Mouse (Mus musculus): ENCODE data around the gene Tdrd3. TPM values are rescaled to one million over a fixed set of nuclear protein-coding genes. Genes with fewer than 3 reads are reported as not detected.

Gene Tdrd3
- polyA plus RNA-seq, 1 experiment from 2014 or later = 37.0 TPM

DNA sequence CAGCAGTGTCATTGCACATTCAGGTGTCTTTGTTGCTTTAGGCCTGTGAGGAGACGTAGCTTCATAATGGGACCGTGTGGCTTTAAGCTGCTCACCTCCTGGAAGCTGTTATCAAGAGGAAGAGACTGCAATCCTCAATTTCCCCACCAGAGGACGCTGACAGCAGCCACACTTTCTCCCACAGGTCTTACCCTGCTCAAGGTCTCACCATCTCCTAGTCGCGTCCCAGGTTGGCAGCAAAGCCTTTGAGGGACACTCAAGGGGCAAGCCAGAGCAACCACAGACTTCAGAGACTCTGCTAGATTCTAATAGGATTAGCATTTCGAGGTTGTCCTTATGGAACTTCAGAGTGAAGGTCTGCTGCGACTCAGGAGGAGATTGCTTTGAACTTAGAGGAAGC lies 149.8 kb downstream of the Tdrd3 start:
- peak; percentile 13 for DNase-seq (ENCODE audit: low spot score)
- Histone ChIP-seq H3K4me3 (ENCODE audit: low read depth, low read length) (no peak overlapping the region), H3K36me3 (ENCODE audit: control insufficient read depth, insufficient read depth, low read length) (no peaks in the 10 kb centered on the region), H3K27me3 (replicated peaks; ENCODE audit: control insufficient read depth, insufficient read depth, low read length) (no peaks in the 10 kb centered on the region), H3K9ac (ENCODE audit: low read depth, low read length) (no peak overlapping the region), H3K4me2 (ENCODE audit: low read depth, low read length) (no peak overlapping the region), H3K9me3 (ENCODE audit: control insufficient read depth, low read length) (no peaks in the 10 kb centered on the region), H3K4me1 (ENCODE audit: control insufficient read depth, insufficient read depth, low read length) (peaks cover 12% of the 10 kb centered on the region; the same call in 1 of the 2 replicates), H3K27ac (replicated peaks; ENCODE audit: low read depth, low read length) (no peak overlapping the region)
- WGBS = 25% methylated on average over 7 of the region's 7 CpGs
- ATAC-seq (ENCODE audit: low read depth) = no peak

DNA sequence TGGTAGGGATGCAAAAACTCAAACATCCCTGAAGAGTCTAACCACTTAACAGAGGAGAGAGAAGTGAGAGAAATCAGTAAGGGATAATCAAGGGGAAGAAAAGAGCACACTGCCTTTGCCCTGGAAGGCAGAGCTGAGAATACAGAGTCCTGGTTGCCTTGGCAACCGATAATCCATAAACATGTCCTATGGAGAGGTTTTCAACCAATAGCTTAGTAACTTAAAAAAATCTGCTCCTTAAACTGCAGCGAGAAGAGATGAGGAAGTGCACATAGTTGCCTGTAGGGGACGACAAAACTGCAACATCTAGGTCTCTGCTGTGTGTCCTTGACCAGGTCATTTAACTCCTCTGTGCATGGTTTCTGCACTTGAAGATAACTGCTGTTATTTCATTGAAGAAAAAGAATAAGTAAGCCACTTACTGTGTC lies 150.6 kb downstream of the Tdrd3 start:
- Histone ChIP-seq H3K27ac (replicated peaks; ENCODE audit: low read depth, low read length) (no peak overlapping the region), H3K9me3 (ENCODE audit: control insufficient read depth, low read length) (no peaks in the 10 kb centered on the region), H3K27me3 (replicated peaks; ENCODE audit: control insufficient read depth, insufficient read depth, low read length) (no peaks in the 10 kb centered on the region), H3K9ac (ENCODE audit: low read depth, low read length) (no peak overlapping the region), H3K4me3 (ENCODE audit: low read depth, low read length) (no peak overlapping the region), H3K4me1 (ENCODE audit: control insufficient read depth, insufficient read depth, low read length) (peaks cover 12% of the 10 kb centered on the region; the same call in 1 of the 2 replicates), H3K4me2 (ENCODE audit: low read depth, low read length) (peak overlapping the region; percentile 63; the same call in 1 of the 2 replicates), H3K36me3 (ENCODE audit: control insufficient read depth, insufficient read depth, low read length) (no peaks in the 10 kb centered on the region)
- peak; percentile 34 for DNase-seq (ENCODE audit: low spot score)
- 30% methylated on average over 3 of the region's 3 CpGs for WGBS
- ATAC-seq (ENCODE audit: low read depth) = no peak

GRCm38 (mm10) chr14:87567626-87568446 lies 151.4 kb downstream of the Tdrd3 start:
- Histone ChIP-seq H3K27me3 (replicated peaks; ENCODE audit: control insufficient read depth, insufficient read depth, low read length) (no peaks in the 10 kb centered on the region), H3K9me3 (ENCODE audit: control insufficient read depth, low read length) (no peaks in the 10 kb centered on the region), H3K27ac (replicated peaks; ENCODE audit: low read depth, low read length) (peak overlapping the region; percentile 44; the same call in 1 of the 2 replicates), H3K36me3 (ENCODE audit: control insufficient read depth, insufficient read depth, low read length) (no peaks in the 10 kb centered on the region), H3K4me3 (ENCODE audit: low read depth, low read length) (peak overlapping the region; percentile 27), H3K4me1 (ENCODE audit: control insufficient read depth, insufficient read depth, low read length) (peaks cover 12% of the 10 kb centered on the region; the same call in 1 of the 2 replicates), H3K9ac (ENCODE audit: low read depth, low read length) (peak overlapping the region; percentile 46), H3K4me2 (ENCODE audit: low read depth, low read length) (peak overlapping the region; percentile 63)
- DNase-seq (ENCODE audit: low spot score) (peak; percentile 55), ATAC-seq (ENCODE audit: low read depth) (peak; percentile 59)
- 12% methylated on average over 20 of the region's 20 CpGs for WGBS

DNA sequence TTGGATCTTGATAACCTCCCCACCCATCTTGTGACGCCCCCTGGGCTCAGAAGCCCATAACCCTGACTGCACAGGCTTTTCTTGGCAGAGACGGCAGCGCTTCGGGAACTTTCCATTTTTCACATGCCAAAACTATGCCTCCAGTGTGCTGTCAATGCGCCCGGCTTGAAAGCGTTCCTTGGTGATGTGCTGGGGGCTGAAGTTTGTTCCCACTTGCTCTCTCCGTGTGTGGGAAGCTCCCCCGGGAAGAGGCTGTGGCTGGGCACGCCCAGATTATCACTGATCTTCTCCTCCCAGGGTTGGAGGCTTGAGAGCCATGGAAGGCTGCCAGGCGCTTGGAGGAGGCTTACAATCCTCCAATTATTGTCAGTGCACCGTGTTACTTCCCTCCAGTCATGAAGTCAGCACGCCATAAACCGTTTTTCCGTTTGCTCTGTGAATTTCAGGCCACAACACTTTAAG lies 152.0 kb downstream of the Tdrd3 start:
- peak overlapping the region; percentile 46; the same call in 1 of the 2 replicates for H3K9ac ChIP-seq (ENCODE audit: low read depth, low read length)
- ATAC-seq (ENCODE audit: low read depth) (peak; percentile 86), DNase-seq (ENCODE audit: low spot score) (peak; percentile 94)

GRCm38 (mm10) chr14:87569471-87569870 lies 153.0 kb downstream of the Tdrd3 start:
- Histone ChIP-seq H3K4me1 (ENCODE audit: control insufficient read depth, insufficient read depth, low read length) (peaks cover 12% of the 10 kb centered on the region; the same call in 1 of the 2 replicates), H3K4me2 (ENCODE audit: low read depth, low read length) (peak overlapping the region; percentile 63; the same call in 1 of the 2 replicates), H3K36me3 (ENCODE audit: control insufficient read depth, insufficient read depth, low read length) (no peaks in the 10 kb centered on the region), H3K4me3 (ENCODE audit: low read depth, low read length) (no peak overlapping the region), H3K27me3 (replicated peaks; ENCODE audit: control insufficient read depth, insufficient read depth, low read length) (no peaks in the 10 kb centered on the region), H3K9ac (ENCODE audit: low read depth, low read length) (no peak overlapping the region), H3K9me3 (ENCODE audit: control insufficient read depth, low read length) (no peaks in the 10 kb centered on the region), H3K27ac (replicated peaks; ENCODE audit: low read depth, low read length) (no peak overlapping the region; the same call in 1 of the 2 replicates)
- ATAC-seq (ENCODE audit: low read depth) (no peak), DNase-seq (ENCODE audit: low spot score) (peak; percentile 7)
- 73% methylated on average over 2 of the region's 2 CpGs for WGBS

More for the DNA sequence above, 152.0 kb downstream of the Tdrd3 start:
- Histone ChIP-seq H3K36me3 (ENCODE audit: control insufficient read depth, insufficient read depth, low read length) (no peaks in the 10 kb centered on the region), H3K4me2 (ENCODE audit: low read depth, low read length) (peak overlapping the region; percentile 63), H3K27ac (replicated peaks; ENCODE audit: low read depth, low read length) (peak overlapping the region; percentile 44; the same call in 1 of the 2 replicates), H3K27me3 (replicated peaks; ENCODE audit: control insufficient read depth, insufficient read depth, low read length) (no peaks in the 10 kb centered on the region), H3K9me3 (ENCODE audit: control insufficient read depth, low read length) (no peaks in the 10 kb centered on the region), H3K4me3 (ENCODE audit: low read depth, low read length) (peak overlapping the region; percentile 27), H3K4me1 (ENCODE audit: control insufficient read depth, insufficient read depth, low read length) (peaks cover 12% of the 10 kb centered on the region; the same call in 1 of the 2 replicates)
- WGBS = 10% methylated on average over 15 of the region's 15 CpGs

DNA sequence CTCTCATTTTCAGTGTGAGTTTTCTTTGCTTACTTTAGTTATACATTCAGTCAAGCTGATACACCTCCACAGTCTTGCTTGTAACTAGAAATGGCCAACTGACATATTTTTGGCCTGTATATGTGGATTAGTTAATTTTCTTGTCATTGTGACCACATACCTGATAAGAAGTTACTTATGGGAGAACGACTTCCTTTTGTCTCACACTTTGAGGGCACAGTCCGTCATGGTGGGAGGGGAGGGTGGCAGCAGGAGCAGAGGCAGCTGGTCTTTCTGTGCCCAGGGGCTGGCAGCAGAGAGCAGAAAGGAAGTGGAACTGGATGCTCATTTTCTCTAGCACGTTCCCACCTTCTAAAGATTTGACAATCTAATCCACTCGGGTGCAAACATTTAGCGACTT lies 156.0 kb downstream of the Tdrd3 start:
- ATAC-seq (ENCODE audit: low read depth) = no peak
- H3K9ac ChIP-seq (ENCODE audit: low read depth, low read length) = no peak overlapping the region
- H3K27ac ChIP-seq (replicated peaks; ENCODE audit: low read depth, low read length) = no peak overlapping the region
- no peak overlapping the region for H3K4me2 ChIP-seq (ENCODE audit: low read depth, low read length)
- DNase-seq (ENCODE audit: low spot score) = no peak
- no peak overlapping the region for H3K4me3 ChIP-seq (ENCODE audit: low read depth, low read length)
- H3K9me3 ChIP-seq (ENCODE audit: control insufficient read depth, low read length) = no peaks in the 10 kb centered on the region
- no peaks in the 10 kb centered on the region for H3K36me3 ChIP-seq (ENCODE audit: control insufficient read depth, insufficient read depth, low read length)
- H3K4me1 ChIP-seq (ENCODE audit: control insufficient read depth, insufficient read depth, low read length) = peaks cover 12% of the 10 kb centered on the region; the same call in 1 of the 2 replicates
- H3K27me3 ChIP-seq (replicated peaks; ENCODE audit: control insufficient read depth, insufficient read depth, low read length) = no peaks in the 10 kb centered on the region
- 56% methylated on average over 5 of the region's 5 CpGs for WGBS

DNA sequence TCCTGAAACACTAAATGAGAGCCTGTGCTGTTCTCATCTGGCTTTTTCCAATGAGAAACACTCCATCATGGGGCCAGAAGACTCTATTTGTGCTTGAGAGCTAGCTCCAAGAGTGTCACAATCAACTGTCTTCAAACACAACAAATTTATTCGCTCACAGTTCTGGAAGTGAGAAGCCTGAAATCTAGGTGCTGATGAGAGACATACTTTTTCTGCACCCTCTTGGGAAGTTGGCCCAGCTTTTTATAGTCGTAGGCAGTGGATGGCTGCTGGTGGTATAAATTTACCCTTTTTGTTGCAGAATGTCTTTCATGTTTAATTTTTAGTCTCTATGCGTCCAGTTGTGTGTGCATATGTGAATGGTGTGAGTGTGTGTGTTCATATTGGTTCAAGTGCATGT lies 166.2 kb downstream of the Tdrd3 start:
- ATAC-seq (ENCODE audit: low read depth) (no peak), DNase-seq (ENCODE audit: low spot score) (no peak)
- H3K27me3 ChIP-seq (replicated peaks; ENCODE audit: control insufficient read depth, insufficient read depth, low read length) = no peaks in the 10 kb centered on the region
- H3K4me2 ChIP-seq (ENCODE audit: low read depth, low read length) = no peak overlapping the region
- H3K9ac ChIP-seq (ENCODE audit: low read depth, low read length) = no peak overlapping the region
- no peak overlapping the region for H3K27ac ChIP-seq (replicated peaks; ENCODE audit: low read depth, low read length)
- H3K4me3 ChIP-seq (ENCODE audit: low read depth, low read length) = no peak overlapping the region
- no peaks in the 10 kb centered on the region for H3K36me3 ChIP-seq (ENCODE audit: control insufficient read depth, insufficient read depth, low read length)
- no peaks in the 10 kb centered on the region for H3K9me3 ChIP-seq (ENCODE audit: control insufficient read depth, low read length)
- H3K4me1 ChIP-seq (ENCODE audit: control insufficient read depth, insufficient read depth, low read length) = no peaks in the 10 kb centered on the region
- WGBS = 74% methylated on average over 3 of the region's 3 CpGs

All from embryonic facial prominence, embryonic 14.5 days (tissue).